Mouse (Mus musculus) hindbrain, postnatal 0 days (tissue): ENCODE results near the gene Lnpep. TPM values are rescaled to one million over a fixed set of nuclear protein-coding genes. Genes with fewer than 3 reads are reported as not detected.
A peak's percentile ranks its signal among the peaks of the same experiment; 100 is the strongest.

Experiments used
- ATAC-seq: fragments of 200-750 bp; cut with Nextera tagmentation; 2 replicates; pipeline ENCODE4 v1.8.0; 2017; ENCODE audit warnings: mild to moderate bottlenecking, moderate TSS enrichment, moderate library complexity
- DNase-seq: peaks from one replicate; pipeline ENCODE4 v3.0.0-alpha.2; 2015; ENCODE audit warnings: low spot score
- H3K27ac ChIP-seq: fragments of 300-500 bp; sonication (generic); 2 replicates; pipeline ENCODE4 v1.5.1; 2014; ENCODE audit warnings: mild to moderate bottlenecking
- H3K27me3 ChIP-seq: fragments of 300-500 bp; sonication (generic); 2 replicates; pipeline ENCODE4 v1.6.1; 2014; ENCODE audit warnings: low read length, mixed read lengths; ENCODE audit not compliant: insufficient read depth
- H3K36me3 ChIP-seq: fragments of 300-500 bp; sonication (generic); 2 replicates; pipeline ENCODE4 v1.6.1; 2014; ENCODE audit warnings: low read length, mixed read lengths; ENCODE audit not compliant: insufficient read depth
- H3K4me1 ChIP-seq: fragments of 300-500 bp; sonication (generic); 2 replicates; pipeline ENCODE4 v1.6.1; 2014; ENCODE audit warnings: antibody characterized with exemption, low read length, mixed read lengths; ENCODE audit not compliant: insufficient read depth
- H3K4me2 ChIP-seq: fragments of 300-500 bp; sonication (generic); 2 replicates; pipeline ENCODE4 v1.6.1; 2014; ENCODE audit warnings: low read depth, mild to moderate bottlenecking, low read length, moderate library complexity, mixed read lengths
- H3K4me3 ChIP-seq: fragments of 300-500 bp; sonication (generic); 2 replicates; pipeline ENCODE4 v1.5.1; 2014; ENCODE audit warnings: low read length
- H3K9ac ChIP-seq: fragments of 300-500 bp; sonication (generic); replicated peaks from 2 replicates; pipeline ENCODE4 v1.6.1; 2014; ENCODE audit warnings: mild to moderate bottlenecking, low read length, moderate library complexity, mixed read lengths
- H3K9me3 ChIP-seq: fragments of 300-500 bp; sonication (generic); 2 replicates; pipeline ENCODE4 v1.6.1; 2016; ENCODE audit warnings: low read length, mixed read lengths
- CTCF ChIP-seq: IDR thresholded peaks from 2 replicates; pipeline ENCODE4 v1.5.1; 2016; ENCODE audit warnings: antibody characterized with exemption, control low read depth, low read depth
- WGBS: fragments of 180-500 bp; shearing (Covaris S2); extraction: QIAGEN DNeasy Blood & Tissue Kit; methylation state at CpG from one replicate; pipeline ENCODE4 v1.1.7; 2014; 5-methylcytosine and 5-hydroxymethylcytosine counted together
- polyA plus RNA-seq: library from polyadenylated mRNA; unstranded; fragments of >200 nt; fragmentation: Nextera tagmentation; extraction: Ambion mirVana; gene quantifications from 2 replicates; pipeline ENCODE4 v1.2.1, GENCODE M21; 2015
- total RNA-seq: library from RNA; depleted of rRNA; stranded (reverse); fragments of >200 nt; gene quantifications from 2 replicates; pipeline ENCODE4 v1.2.3, GENCODE M21; 2014

Lnpep gene
- total and polyA plus RNA-seq, 2 experiments from 2014 or later = 7.4 to 23.4 TPM

- Histone ChIP-seq H3K27ac (no peak overlapping the region), H3K36me3 (no peaks in the 10 kb centered on the region), H3K4me1 (peaks cover 8% of the 10 kb centered on the region; the same call in 1 of the 2 replicates), H3K27me3 (no peaks in the 10 kb centered on the region), H3K9me3 (no peaks in the 10 kb centered on the region), H3K9ac (no peak overlapping the region), H3K4me3 (no peak overlapping the region), H3K4me2 (no peak overlapping the region)
- ATAC-seq (no peak), DNase-seq (no peak)
- no peak for TF ChIP-seq CTCF
- 56% methylated on average over 4 of the region's 4 CpGs for WGBS
Observed at GRCm38 (mm10) chr17:17602330-17602729, 22.5 kb downstream of the Lnpep start.

GRCm38 (mm10) chr17:17600804-17601252, 24.0 kb downstream of the Lnpep start:
- Histone ChIP-seq H3K9ac (no peak overlapping the region), H3K27ac (0 out of 2 replicates have a peak overlapping the region, but pooled peaks have one; percentile 27), H3K36me3 (no peaks in the 10 kb centered on the region), H3K4me1 (peaks cover 8% of the 10 kb centered on the region; the same call in 1 of the 2 replicates), H3K9me3 (no peaks in the 10 kb centered on the region), H3K27me3 (no peaks in the 10 kb centered on the region), H3K4me2 (no peak overlapping the region), H3K4me3 (no peak overlapping the region)
- WGBS = 36% methylated on average over 3 of the region's 3 CpGs
- DNase-seq (peak; percentile 80), ATAC-seq (peak; percentile 74)
- TF ChIP-seq CTCF = no peak

- WGBS = 72% methylated on average over 1 of the region's 1 CpGs
- H3K4me1 ChIP-seq = peaks cover 8% of the 10 kb centered on the region; the same call in 1 of the 2 replicates
- no peaks in the 10 kb centered on the region for H3K9me3 ChIP-seq
- H3K4me2 ChIP-seq = no peak overlapping the region
- H3K27ac ChIP-seq = no peak overlapping the region
- no peak for TF ChIP-seq CTCF
- H3K27me3 ChIP-seq = no peaks in the 10 kb centered on the region
- no peak overlapping the region for H3K9ac ChIP-seq
- DNase-seq (no peak), ATAC-seq (no peak)
- no peak overlapping the region for H3K4me3 ChIP-seq
- no peaks in the 10 kb centered on the region for H3K36me3 ChIP-seq
Observed at GRCm38 (mm10) chr17:17600001-17600400, 24.8 kb downstream of the Lnpep start.

GRCm38 (mm10) chr17:17598355-17598754, 26.5 kb downstream of the Lnpep start:
- no peak overlapping the region for H3K9ac ChIP-seq
- H3K4me2 ChIP-seq = no peak overlapping the region
- H3K4me3 ChIP-seq = no peak overlapping the region
- WGBS = 89% methylated on average over 2 of the region's 2 CpGs
- peaks cover 8% of the 10 kb centered on the region; the same call in 1 of the 2 replicates for H3K4me1 ChIP-seq
- no peaks in the 10 kb centered on the region for H3K36me3 ChIP-seq
- DNase-seq (no peak), ATAC-seq (no peak)
- no peaks in the 10 kb centered on the region for H3K9me3 ChIP-seq
- no peak overlapping the region for H3K27ac ChIP-seq
- no peaks in the 10 kb centered on the region for H3K27me3 ChIP-seq
- no peak for TF ChIP-seq CTCF

- no peak for ATAC-seq
- H3K9me3 ChIP-seq = no peaks in the 10 kb centered on the region
- H3K27ac ChIP-seq = no peak overlapping the region
- H3K4me2 ChIP-seq = no peak overlapping the region
- no peaks in the 10 kb centered on the region for H3K36me3 ChIP-seq
- H3K4me1 ChIP-seq = no peaks in the 10 kb centered on the region
- H3K9ac ChIP-seq = no peak overlapping the region
- no peak overlapping the region for H3K4me3 ChIP-seq
- DNase-seq = no peak
- TF ChIP-seq CTCF = no peak
- no peaks in the 10 kb centered on the region for H3K27me3 ChIP-seq
- WGBS = 89% methylated on average over 1 of the region's 1 CpGs
Observed at GRCm38 (mm10) chr17:17592926-17593325, 31.9 kb downstream of the Lnpep start.

- no peak overlapping the region for H3K4me2 ChIP-seq
- ATAC-seq (no peak), DNase-seq (no peak)
- no peak overlapping the region for H3K9ac ChIP-seq
- H3K4me3 ChIP-seq = no peak overlapping the region
- H3K36me3 ChIP-seq = no peaks in the 10 kb centered on the region
- H3K4me1 ChIP-seq = no peaks in the 10 kb centered on the region
- no peak overlapping the region for H3K27ac ChIP-seq
- H3K27me3 ChIP-seq = no peaks in the 10 kb centered on the region
- no peaks in the 10 kb centered on the region for H3K9me3 ChIP-seq
- 73% methylated on average over 7 of the region's 7 CpGs for WGBS
- no peak for TF ChIP-seq CTCF
Observed at GRCm38 (mm10) chr17:17587333-17588047, 37.4 kb downstream of the Lnpep start.

- Histone ChIP-seq H3K9ac (no peak overlapping the region), H3K4me1 (no peaks in the 10 kb centered on the region), H3K4me3 (no peak overlapping the region), H3K9me3 (no peaks in the 10 kb centered on the region), H3K27ac (no peak overlapping the region), H3K27me3 (no peaks in the 10 kb centered on the region), H3K4me2 (no peak overlapping the region), H3K36me3 (no peaks in the 10 kb centered on the region)
- no peak for DNase-seq
- WGBS = 96% methylated on average over 4 of the region's 4 CpGs
- TF ChIP-seq CTCF = no peak
- ATAC-seq = no peak
Observed at GRCm38 (mm10) chr17:17585115-17585514, 39.7 kb downstream of the Lnpep start.
